Mouse (Mus musculus): ENCODE measurements around the gene Asb1.

DNA sequence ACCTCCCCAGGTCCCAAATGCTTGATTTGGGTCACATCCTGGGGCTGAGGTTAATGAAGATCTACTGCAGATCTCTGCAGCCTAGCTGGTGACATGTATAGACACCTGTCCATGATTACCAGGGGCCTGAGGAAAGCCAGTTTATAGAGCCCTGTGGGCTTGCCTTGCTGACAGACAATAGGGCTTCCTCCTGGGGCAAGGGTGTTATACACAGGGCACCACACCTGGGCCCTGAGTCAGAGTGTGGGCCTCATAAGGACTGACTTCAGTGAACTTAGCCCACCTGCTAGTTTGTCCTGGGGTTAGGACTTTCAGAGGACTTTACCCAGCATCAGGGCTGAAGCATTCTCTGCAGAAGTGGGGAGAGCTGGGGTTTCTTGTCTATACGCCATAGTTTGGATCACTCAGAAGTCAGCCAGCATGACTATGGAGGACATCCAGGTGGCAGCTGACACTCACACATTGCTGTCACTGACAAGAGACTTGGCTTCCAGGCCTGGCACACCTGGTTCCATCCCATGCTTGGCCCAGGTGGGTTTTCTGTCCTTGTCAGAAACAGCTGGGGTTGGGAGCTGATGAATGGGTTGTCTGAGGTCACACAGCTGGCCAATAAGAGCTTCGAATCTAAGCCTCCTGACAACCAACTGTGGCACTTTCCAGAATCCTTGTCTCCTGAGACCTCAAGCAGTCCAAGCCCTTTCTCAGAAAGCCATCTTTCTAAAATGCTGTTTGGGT is 61.2 kb downstream of the Asb1 start:
- TF ChIP-seq CTCF (IDR thresholded peaks at IDR 0.05; ENCODE audit: extremely low read depth, insufficient read depth, insufficient read length, insufficient replicate concordance) (no peak), POLR2A (IDR thresholded peaks at IDR 0.05; ENCODE audit: low read depth, low read length) (no peak)
